Mouse (Mus musculus) heart, postnatal 0 days (tissue): ENCODE data around the gene Nipal3.

Experiments used
- CTCF ChIP-seq: IDR thresholded peaks from 2 replicates; pipeline ENCODE4 v1.5.1; 2016; ENCODE audit warnings: antibody characterized with exemption, control low read depth, low read depth
- EP300 ChIP-seq: IDR thresholded peaks from 2 replicates; pipeline ENCODE4 v1.6.1; 2016; ENCODE audit warnings: antibody characterized with exemption, low read depth

- peak; percentile 88 for TF ChIP-seq CTCF
- TF ChIP-seq EP300, result no peak
Observed at GRCm38 (mm10) chr4:135411633-135412032, 83.2 kb downstream of the Nipal3 start.
